Mouse (Mus musculus) ES-E14 (cell line): ENCODE results near the gene Fgd4.

Source experiments
- CHD2 ChIP-seq: IDR thresholded peaks from 2 replicates; pipeline ENCODE4 v1.6.1; 2014; ENCODE audit warnings: mild to moderate bottlenecking, low read depth, low read length, inconsistent platforms
- HCFC1 ChIP-seq: IDR thresholded peaks from 2 replicates; pipeline ENCODE4 v1.6.1; 2012; ENCODE audit warnings: low read length, inconsistent platforms, borderline replicate concordance; ENCODE audit not compliant: insufficient read depth
- MAFK ChIP-seq: IDR thresholded peaks from 2 replicates; pipeline ENCODE4 v1.6.1; 2014; ENCODE audit warnings: mild to moderate bottlenecking, low read depth, low read length, inconsistent platforms; ENCODE audit not compliant: insufficient read depth
- ZNF384 ChIP-seq: IDR thresholded peaks from 2 replicates; pipeline ENCODE4 v1.6.1; 2012; ENCODE audit warnings: low read depth, low read length, inconsistent platforms

- no peak for TF ChIP-seq MAFK
- no peak for TF ChIP-seq HCFC1
- no peak for TF ChIP-seq CHD2
- no peak for TF ChIP-seq ZNF384
Measured at GRCm38 (mm10) chr16:16526741-16527105, 73.6 kb downstream of the Fgd4 start.
